Mouse (Mus musculus) bone marrow macrophage, adult 2 months (primary cell): Measurements from ENCODE around the gene Rasd1.

Experiments used
- CTCF ChIP-seq: IDR thresholded peaks from 2 replicates; pipeline ENCODE4 v1.5.1; 2012; ENCODE audit warnings: low read depth, mild to moderate bottlenecking, low read length, moderate library complexity
- POLR2A ChIP-seq: IDR thresholded peaks from 2 replicates; pipeline ENCODE4 v1.6.1; 2012; ENCODE audit warnings: mild to moderate bottlenecking, low read depth, low read length, borderline replicate concordance

- no peak for TF ChIP-seq CTCF
- TF ChIP-seq POLR2A = no peak
Measured at GRCm38 (mm10) chr11:59930031-59930430, 34.7 kb downstream of the Rasd1 start.
